Mouse (Mus musculus): Measurements from ENCODE around the gene Zfp385a. TPM values are rescaled to one million over a fixed set of nuclear protein-coding genes. Genes with fewer than 3 reads are reported as not detected.

Gene Zfp385a
- total and polyA plus RNA-seq, 2 experiments, result 0.92 to 14.9 TPM

- Histone ChIP-seq H3K27me3 (ENCODE audit: control insufficient read depth, insufficient read depth, low read length) (peaks cover 2% of the 10 kb centered on the region; the same call in 1 of the 2 replicates), H3K9ac (ENCODE audit: low read depth, low read length) (no peak overlapping the region), H3K36me3 (ENCODE audit: control insufficient read depth, insufficient read depth, low read length) (no peaks in the 10 kb centered on the region), H3K79me2 (ENCODE audit: control insufficient read depth, insufficient read depth, low read length) (no peaks in the 10 kb centered on the region), H3K4me3 (ENCODE audit: insufficient read depth, low read depth, low read length) (no peak overlapping the region), H3K4me1 (ENCODE audit: control insufficient read depth, insufficient read depth, low read length) (0 out of 2 replicates have a peak, but pooled peaks cover 6% of the 10 kb centered on the region), H3K27ac (replicated peaks; ENCODE audit: insufficient read depth, low read depth, low read length) (no peak overlapping the region)
- no peak for TF ChIP-seq POLR2A (IDR thresholded peaks at IDR 0.05; ENCODE audit: extremely low read depth, insufficient read depth, low read length)
- TF ChIP-seq CTCF (IDR thresholded peaks at IDR 0.05; ENCODE audit: low read depth, low read length), result no peak
- DNase-seq (ENCODE audit: extremely low read depth, low read depth, low spot score), result no peak
- 85% methylated on average over 3 of the region's 3 CpGs for WGBS
Observed at GRCm38 (mm10) chr15:103335040-103335439, 4.9 kb downstream of the Zfp385a start.

GRCm38 (mm10) chr15:103334194-103334593 is 5.7 kb downstream of the Zfp385a start:
- Histone ChIP-seq H3K9ac (ENCODE audit: low read depth, low read length) (no peak overlapping the region), H3K4me1 (ENCODE audit: control insufficient read depth, insufficient read depth, low read length) (0 out of 2 replicates have a peak, but pooled peaks cover 2% of the 10 kb centered on the region), H3K27me3 (ENCODE audit: control insufficient read depth, insufficient read depth, low read length) (no peaks in the 10 kb centered on the region), H3K4me3 (ENCODE audit: insufficient read depth, low read depth, low read length) (no peak overlapping the region), H3K27ac (replicated peaks; ENCODE audit: insufficient read depth, low read depth, low read length) (peak overlapping the region; percentile 23; the same call in 1 of the 2 replicates), H3K79me2 (ENCODE audit: control insufficient read depth, insufficient read depth, low read length) (no peaks in the 10 kb centered on the region), H3K36me3 (ENCODE audit: control insufficient read depth, insufficient read depth, low read length) (no peaks in the 10 kb centered on the region)
- 21% methylated on average over 2 of the region's 2 CpGs for WGBS
- DNase-seq (ENCODE audit: extremely low read depth, low read depth, low spot score), result no peak
- TF ChIP-seq CTCF (IDR thresholded peaks at IDR 0.05; ENCODE audit: low read depth, low read length) (no peak), POLR2A (IDR thresholded peaks at IDR 0.05; ENCODE audit: extremely low read depth, insufficient read depth, low read length) (no peak)

DNA sequence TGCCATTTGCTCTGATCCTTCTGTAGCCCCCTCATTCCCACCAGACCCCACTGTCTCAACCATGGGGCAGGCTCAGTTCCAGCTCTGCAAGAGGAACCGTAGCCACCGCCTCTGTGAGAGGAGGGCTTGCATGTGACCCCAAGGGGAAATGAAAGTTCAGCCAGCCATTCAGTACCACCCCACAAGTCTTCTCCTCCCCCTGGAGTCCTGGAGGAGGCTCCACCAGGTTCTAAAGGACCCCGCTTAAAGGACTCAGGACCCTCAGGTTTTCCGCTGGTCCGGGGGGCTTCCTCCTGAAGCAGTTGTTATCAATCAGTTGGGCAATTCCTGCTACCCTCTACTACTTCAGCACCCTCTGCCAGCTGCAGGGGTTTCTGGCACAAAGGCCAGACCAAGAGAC is 6.2 kb downstream of the Zfp385a start:
- H3K9ac ChIP-seq (ENCODE audit: low read depth, low read length), result no peak overlapping the region
- no peaks in the 10 kb centered on the region for H3K79me2 ChIP-seq (ENCODE audit: control insufficient read depth, insufficient read depth, low read length)
- H3K4me1 ChIP-seq (ENCODE audit: control insufficient read depth, insufficient read depth, low read length), result 0 out of 2 replicates have a peak, but pooled peaks cover 2% of the 10 kb centered on the region
- no peaks in the 10 kb centered on the region for H3K27me3 ChIP-seq (ENCODE audit: control insufficient read depth, insufficient read depth, low read length)
- TF ChIP-seq CTCF (IDR thresholded peaks at IDR 0.05; ENCODE audit: low read depth, low read length) (no peak), POLR2A (IDR thresholded peaks at IDR 0.05; ENCODE audit: extremely low read depth, insufficient read depth, low read length) (no peak)
- DNase-seq (ENCODE audit: extremely low read depth, low read depth, low spot score), result peak; percentile 26
- H3K27ac ChIP-seq (replicated peaks; ENCODE audit: insufficient read depth, low read depth, low read length), result peak overlapping the region; percentile 53; the same call in 1 of the 2 replicates
- H3K36me3 ChIP-seq (ENCODE audit: control insufficient read depth, insufficient read depth, low read length), result no peaks in the 10 kb centered on the region
- WGBS, result 70% methylated on average over 5 of the region's 5 CpGs
- H3K4me3 ChIP-seq (ENCODE audit: insufficient read depth, low read depth, low read length), result no peak overlapping the region

GRCm38 (mm10) chr15:103333081-103333615 is 6.7 kb downstream of the Zfp385a start:
- 79% methylated on average over 5 of the region's 5 CpGs for WGBS
- Histone ChIP-seq H3K27me3 (ENCODE audit: control insufficient read depth, insufficient read depth, low read length) (no peaks in the 10 kb centered on the region), H3K27ac (replicated peaks; ENCODE audit: insufficient read depth, low read depth, low read length) (peak overlapping the region; percentile 53), H3K9ac (ENCODE audit: low read depth, low read length) (0 out of 2 replicates have a peak overlapping the region, but pooled peaks have one; percentile 1), H3K36me3 (ENCODE audit: control insufficient read depth, insufficient read depth, low read length) (no peaks in the 10 kb centered on the region), H3K79me2 (ENCODE audit: control insufficient read depth, insufficient read depth, low read length) (no peaks in the 10 kb centered on the region), H3K4me1 (ENCODE audit: control insufficient read depth, insufficient read depth, low read length) (0 out of 2 replicates have a peak, but pooled peaks cover 2% of the 10 kb centered on the region), H3K4me3 (ENCODE audit: insufficient read depth, low read depth, low read length) (0 out of 2 replicates have a peak overlapping the region, but pooled peaks have one; percentile 4)
- DNase-seq (ENCODE audit: extremely low read depth, low read depth, low spot score), result peak; percentile 27
- TF ChIP-seq CTCF (IDR thresholded peaks at IDR 0.05; ENCODE audit: low read depth, low read length), result no peak
- no peak for TF ChIP-seq POLR2A (IDR thresholded peaks at IDR 0.05; ENCODE audit: extremely low read depth, insufficient read depth, low read length)

DNA sequence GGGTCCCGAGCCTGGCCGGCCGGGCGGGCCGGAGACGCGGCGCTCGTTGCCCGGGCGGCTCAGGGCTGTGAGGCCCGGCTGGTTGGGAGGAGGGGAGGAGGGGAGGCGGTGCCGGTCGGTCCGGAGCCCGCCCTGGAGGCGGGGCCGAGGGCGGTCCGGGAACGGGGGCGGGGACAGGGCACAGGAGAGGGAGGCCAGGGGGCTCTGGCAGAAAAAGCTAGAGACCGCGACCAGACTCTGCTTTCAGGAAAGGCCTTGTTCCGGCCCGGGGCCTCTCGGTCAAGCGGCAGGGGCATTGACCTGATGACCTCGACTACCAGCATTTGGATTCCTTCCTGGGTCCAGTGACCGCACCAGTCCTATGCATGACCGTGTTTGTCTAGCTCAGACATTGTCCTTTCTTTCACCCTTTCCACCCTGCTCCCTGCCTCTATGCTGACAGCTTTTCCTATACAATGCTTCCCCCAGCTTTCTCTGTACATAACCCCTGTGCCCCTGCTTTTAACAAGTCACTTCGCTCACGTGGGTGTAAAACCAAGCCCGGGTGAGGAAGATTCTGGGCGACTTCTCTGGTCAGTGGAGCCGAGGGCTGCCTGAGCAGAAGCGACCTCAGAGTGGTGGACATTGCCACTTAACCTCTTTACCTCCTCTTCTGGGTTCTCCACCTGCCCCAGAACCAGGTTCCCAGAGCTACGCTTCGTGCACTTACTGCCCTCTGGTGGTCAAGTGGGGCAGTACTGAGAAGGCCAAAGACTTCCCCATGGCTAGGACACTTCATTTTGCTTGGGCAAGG is 16.2 kb downstream of the Zfp385a start:
- H3K4me3 ChIP-seq (ENCODE audit: insufficient read depth, low read depth, low read length), result peak overlapping the region; percentile 56
- H3K27ac ChIP-seq (replicated peaks; ENCODE audit: insufficient read depth, low read depth, low read length), result peak overlapping the region; percentile 83
- peak overlapping the region; percentile 74 for H3K9ac ChIP-seq (ENCODE audit: low read depth, low read length)
- H3K36me3 ChIP-seq (ENCODE audit: control insufficient read depth, insufficient read depth, low read length), result no peaks in the 10 kb centered on the region
- H3K4me1 ChIP-seq (ENCODE audit: control insufficient read depth, insufficient read depth, low read length), result peaks cover 5% of the 10 kb centered on the region
- TF ChIP-seq POLR2A (IDR thresholded peaks at IDR 0.05; ENCODE audit: extremely low read depth, insufficient read depth, low read length), result no peak
- TF ChIP-seq CTCF (IDR thresholded peaks at IDR 0.05; ENCODE audit: low read depth, low read length), result peak; percentile 99
- H3K79me2 ChIP-seq (ENCODE audit: control insufficient read depth, insufficient read depth, low read length), result no peaks in the 10 kb centered on the region
- H3K27me3 ChIP-seq (ENCODE audit: control insufficient read depth, insufficient read depth, low read length), result no peaks in the 10 kb centered on the region
- WGBS, result 2% methylated on average over 36 of the region's 40 CpGs
- DNase-seq (ENCODE audit: extremely low read depth, low read depth, low spot score), result peak; percentile 93
